Mouse (Mus musculus) lung, embryonic 15.5 days (tissue): ENCODE results near the gene Trim27. TPM values are rescaled to one million over a fixed set of nuclear protein-coding genes. Genes with fewer than 3 reads are reported as not detected.

Experiments
- ATAC-seq: fragments of 200-750 bp; cut with Nextera tagmentation; 2 replicates; pipeline ENCODE4 v1.8.0; 2017; ENCODE audit warnings: moderate number of reproducible peaks, borderline replicate concordance; ENCODE audit not compliant: low FRiP score, low TSS enrichment; ENCODE audit errors: extremely low read depth
- H3K27ac ChIP-seq: fragments of 300-500 bp; sonication (generic); 2 replicates; pipeline ENCODE4 v1.5.1; 2015; ENCODE audit warnings: moderate library complexity, mild to moderate bottlenecking, inconsistent platforms
- H3K27me3 ChIP-seq: fragments of 300-500 bp; sonication (generic); 2 replicates; pipeline ENCODE4 v1.6.1; 2015; ENCODE audit warnings: inconsistent platforms
- H3K36me3 ChIP-seq: fragments of 300-500 bp; sonication (generic); 2 replicates; pipeline ENCODE4 v1.6.1; 2015; ENCODE audit warnings: inconsistent platforms
- H3K4me1 ChIP-seq: fragments of 300-500 bp; sonication (generic); 2 replicates; pipeline ENCODE4 v1.6.1; 2015; ENCODE audit warnings: inconsistent platforms
- H3K4me2 ChIP-seq: fragments of 300-500 bp; sonication (generic); 2 replicates; pipeline ENCODE4 v1.6.1; 2015; ENCODE audit warnings: inconsistent platforms, mild to moderate bottlenecking, moderate library complexity
- H3K4me3 ChIP-seq: fragments of 300-500 bp; sonication (generic); 2 replicates; pipeline ENCODE4 v1.5.1; 2015; ENCODE audit warnings: mild to moderate bottlenecking, inconsistent platforms
- H3K9ac ChIP-seq: fragments of 300-500 bp; sonication (generic); 2 replicates; pipeline ENCODE4 v1.6.1; 2015; ENCODE audit warnings: inconsistent platforms
- H3K9me3 ChIP-seq: fragments of 300-500 bp; sonication (generic); 2 replicates; pipeline ENCODE4 v1.6.1; 2016; ENCODE audit warnings: inconsistent platforms
- WGBS: fragments of 180-500 bp; shearing (Covaris S2); methylation state at CpG from one replicate; pipeline ENCODE4 v1.1.7; 2015; 5-methylcytosine and 5-hydroxymethylcytosine counted together
- polyA plus RNA-seq: library from polyadenylated mRNA; unstranded; fragments of >200 nt; fragmentation: Nextera tagmentation; extraction: Ambion mirVana; gene quantifications from 2 replicates; pipeline ENCODE4 v1.2.1, GENCODE M21; 2015

The Trim27 gene
- 147 and 148 TPM in 2 replicates for polyA plus RNA-seq

GRCm38 (mm10) chr13:21179367-21179723 lies at the start of gene Trim27:
Trim27 (plus strand) TSS chr13:21179445.
- Histone ChIP-seq H3K4me2 (peak within 1 kb of the TSS; percentile 84), H3K4me1 (peaks cover 24% of the 10 kb centered on the region), H3K36me3 (peaks cover 23% of the 10 kb centered on the region), H3K9ac (peak within 1 kb of the TSS; percentile 96), H3K27ac (peak within 1 kb of the TSS; percentile 99), H3K4me3 (peak within 1 kb of the TSS; percentile 100), H3K27me3 (no peaks in the 10 kb centered on the region), H3K9me3 (no peaks in the 10 kb centered on the region)
- peak; percentile 37; the same call in 1 of the 2 replicates for ATAC-seq
- 0% methylated on average over 15 of the region's 15 CpGs for WGBS

GRCm38 (mm10) chr13:21142421-21142820 lies 36.8 kb upstream of the Trim27 start:
- Histone ChIP-seq H3K36me3 (no peaks in the 10 kb centered on the region), H3K4me2 (no peak overlapping the region), H3K27me3 (no peaks in the 10 kb centered on the region), H3K9ac (no peak overlapping the region), H3K9me3 (no peaks in the 10 kb centered on the region), H3K4me1 (no peaks in the 10 kb centered on the region), H3K4me3 (no peak overlapping the region), H3K27ac (no peak overlapping the region)
- 30% methylated on average over 8 of the region's 8 CpGs for WGBS
- no peak for ATAC-seq

DNA sequence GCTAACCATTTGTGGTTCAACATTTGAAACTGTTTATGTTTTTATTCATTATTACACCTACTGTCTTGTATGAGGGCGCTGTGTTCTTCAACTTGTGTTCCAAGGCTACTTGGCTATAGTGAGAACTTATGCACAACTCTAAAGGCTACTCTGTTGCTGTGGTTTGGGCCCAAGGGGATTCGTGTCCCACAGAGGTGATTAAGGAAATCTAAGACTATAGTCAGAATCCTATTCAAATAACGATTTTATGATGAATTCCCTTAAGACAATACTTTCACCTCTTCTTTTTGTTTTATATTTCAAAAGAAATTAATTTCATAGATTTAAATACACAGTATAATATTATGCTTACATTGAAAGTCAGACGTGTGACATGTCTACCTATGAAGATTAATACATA lies 33.5 kb upstream of the Trim27 start, which contains the start of gene Olfr1368:
TSS of gene Olfr1368 (minus strand) at position 101 of the 400 bp plus-strand sequence.
- Histone ChIP-seq H3K27me3 (no peaks in the 10 kb centered on the region), H3K4me1 (no peaks in the 10 kb centered on the region), H3K4me2 (no peak within 1 kb of the TSS), H3K27ac (no peak within 1 kb of the TSS), H3K9ac (no peak within 1 kb of the TSS), H3K36me3 (no peaks in the 10 kb centered on the region), H3K4me3 (no peak within 1 kb of the TSS), H3K9me3 (no peaks in the 10 kb centered on the region)
- 68% methylated on average over 4 of the region's 4 CpGs for WGBS
- ATAC-seq = no peak

DNA sequence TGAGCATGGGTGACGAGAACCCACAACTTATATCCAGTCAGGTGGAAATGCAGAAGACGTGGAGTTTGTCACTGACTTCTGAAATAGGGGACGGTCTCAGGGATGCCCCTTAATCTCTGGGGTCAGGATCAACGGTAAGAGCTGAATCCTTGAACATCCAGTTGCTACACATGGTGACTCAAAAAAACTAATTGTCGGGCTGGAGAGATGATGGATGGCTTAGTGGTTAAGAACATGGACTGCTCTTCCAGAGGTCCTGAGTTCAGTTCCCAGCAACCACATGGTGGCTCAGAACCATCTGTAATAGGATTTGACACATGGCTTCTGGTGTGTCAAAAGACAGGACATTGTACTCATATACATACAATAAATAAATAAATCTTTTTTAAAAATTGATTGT lies 23.4 kb upstream of the Trim27 start:
- Histone ChIP-seq H3K36me3 (no peaks in the 10 kb centered on the region), H3K4me2 (no peak overlapping the region), H3K4me3 (no peak overlapping the region), H3K9ac (no peak overlapping the region), H3K27ac (no peak overlapping the region), H3K9me3 (no peaks in the 10 kb centered on the region), H3K27me3 (no peaks in the 10 kb centered on the region), H3K4me1 (no peaks in the 10 kb centered on the region)
- no peak for ATAC-seq
- WGBS = 75% methylated on average over 5 of the region's 5 CpGs

DNA sequence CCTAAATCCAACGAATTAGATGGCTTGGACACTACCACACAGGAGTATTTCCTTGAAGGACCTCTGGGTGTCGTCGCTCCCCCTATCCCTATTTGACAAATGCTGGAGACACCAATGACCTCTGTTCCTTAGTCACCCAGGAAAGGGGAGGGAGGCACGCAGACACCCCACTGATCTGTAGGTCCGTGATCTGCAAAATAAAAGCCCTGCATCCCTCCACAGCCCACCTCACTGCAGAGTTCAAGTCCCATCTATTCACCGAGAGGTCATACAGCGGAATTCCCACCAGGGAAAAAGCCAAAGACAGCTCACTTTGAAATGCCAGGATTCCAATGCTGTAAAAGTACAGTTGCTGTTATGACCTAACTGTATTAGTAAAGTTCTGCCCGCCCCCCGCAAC lies 21.2 kb upstream of the Trim27 start:
- Histone ChIP-seq H3K9me3 (no peaks in the 10 kb centered on the region), H3K27ac (no peak overlapping the region), H3K27me3 (no peaks in the 10 kb centered on the region), H3K36me3 (no peaks in the 10 kb centered on the region), H3K4me1 (0 out of 2 replicates have a peak, but pooled peaks cover 4% of the 10 kb centered on the region), H3K4me3 (peak overlapping the region; percentile 59), H3K4me2 (peak overlapping the region; percentile 97), H3K9ac (no peak overlapping the region)
- WGBS = 8% methylated on average over 9 of the region's 9 CpGs
- ATAC-seq = no peak

DNA sequence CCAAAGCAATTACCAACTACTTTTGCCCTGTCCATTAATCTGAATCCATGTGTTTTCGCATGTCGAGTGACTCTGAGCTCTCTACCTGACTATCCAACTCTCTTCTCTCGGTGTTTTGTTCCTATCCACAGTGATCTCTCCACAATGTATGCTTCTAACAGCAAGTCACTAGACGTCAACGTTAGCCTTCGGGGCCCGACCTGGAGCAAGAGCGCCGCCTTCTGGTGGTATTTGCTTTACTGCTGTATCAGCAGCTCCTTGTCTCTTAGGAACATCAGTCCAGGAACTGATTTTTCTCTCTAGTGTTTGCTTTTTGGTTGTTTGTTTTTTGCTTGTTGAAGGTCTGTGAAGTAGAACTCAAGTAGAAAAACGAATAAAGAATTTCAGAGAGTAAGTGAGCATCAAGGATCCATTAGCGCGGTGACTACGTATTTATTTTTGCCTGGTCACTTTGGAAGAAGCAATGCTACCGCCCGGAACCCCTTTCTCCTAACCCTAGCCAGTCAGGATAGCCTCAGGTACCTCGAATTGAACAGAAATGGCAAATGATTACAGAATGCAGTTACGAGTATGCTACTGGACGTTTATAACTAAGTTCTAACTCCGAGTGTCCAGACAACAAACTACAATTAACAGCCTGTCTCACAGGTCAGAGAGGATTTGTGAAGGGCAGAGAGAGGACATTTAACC lies 20.3 kb upstream of the Trim27 start:
- no peaks in the 10 kb centered on the region for H3K36me3 ChIP-seq
- H3K4me3 ChIP-seq = peak overlapping the region; percentile 59
- peak overlapping the region; percentile 42; the same call in 1 of the 2 replicates for H3K9ac ChIP-seq
- peak; percentile 67; the same call in 1 of the 2 replicates for ATAC-seq
- WGBS = under 1% methylated on average over 19 of the region's 19 CpGs
- H3K4me1 ChIP-seq = 0 out of 2 replicates have a peak, but pooled peaks cover 4% of the 10 kb centered on the region
- H3K4me2 ChIP-seq = peak overlapping the region; percentile 97
- no peaks in the 10 kb centered on the region for H3K27me3 ChIP-seq
- no peak overlapping the region for H3K27ac ChIP-seq
- H3K9me3 ChIP-seq = no peaks in the 10 kb centered on the region

- no peak overlapping the region for H3K27ac ChIP-seq
- under 1% methylated on average over 15 of the region's 15 CpGs for WGBS
- H3K4me2 ChIP-seq = peak overlapping the region; percentile 97
- H3K27me3 ChIP-seq = no peaks in the 10 kb centered on the region
- no peaks in the 10 kb centered on the region for H3K36me3 ChIP-seq
- H3K4me1 ChIP-seq = 0 out of 2 replicates have a peak, but pooled peaks cover 4% of the 10 kb centered on the region
- peak overlapping the region; percentile 42 for H3K9ac ChIP-seq
- peak overlapping the region; percentile 59 for H3K4me3 ChIP-seq
- no peak for ATAC-seq
- no peaks in the 10 kb centered on the region for H3K9me3 ChIP-seq
Measured at GRCm38 (mm10) chr13:21159475-21159819, 19.8 kb upstream of the Trim27 start.

DNA sequence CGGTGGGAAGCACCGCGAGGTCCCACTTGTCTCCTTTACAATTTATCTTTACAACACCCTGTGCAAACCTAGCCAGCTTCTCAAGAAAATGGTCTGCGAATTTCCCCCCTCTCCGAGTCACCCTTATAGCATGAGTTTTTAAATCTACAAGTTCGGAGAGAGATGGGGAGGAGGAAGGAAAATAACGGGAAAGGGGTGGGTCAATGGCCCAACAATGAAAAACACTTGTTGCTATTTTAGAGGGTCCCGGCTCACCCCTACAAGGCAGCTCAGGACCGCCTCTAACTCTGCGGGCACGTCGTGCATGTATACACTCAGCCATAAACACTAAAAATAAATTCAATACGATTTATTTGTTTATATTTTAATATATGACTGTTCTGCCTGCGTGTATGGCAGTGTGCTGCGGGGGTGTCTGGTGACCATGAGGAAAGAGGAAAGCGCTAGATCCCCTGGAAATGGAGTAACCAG lies 19.2 kb upstream of the Trim27 start:
- Histone ChIP-seq H3K4me1 (0 out of 2 replicates have a peak, but pooled peaks cover 4% of the 10 kb centered on the region), H3K9ac (peak overlapping the region; percentile 42), H3K36me3 (no peaks in the 10 kb centered on the region), H3K4me3 (peak overlapping the region; percentile 59), H3K27ac (no peak overlapping the region), H3K4me2 (peak overlapping the region; percentile 97), H3K27me3 (no peaks in the 10 kb centered on the region), H3K9me3 (no peaks in the 10 kb centered on the region)
- ATAC-seq = peak; percentile 25; the same call in 1 of the 2 replicates
- WGBS = under 1% methylated on average over 16 of the region's 16 CpGs

GRCm38 (mm10) chr13:21160657-21161590 lies 18.3 kb upstream of the Trim27 start:
- Histone ChIP-seq H3K27me3 (no peaks in the 10 kb centered on the region), H3K9ac (peak overlapping the region; percentile 42), H3K4me1 (peaks cover 4% of the 10 kb centered on the region; the same call in 1 of the 2 replicates), H3K9me3 (no peaks in the 10 kb centered on the region), H3K27ac (no peak overlapping the region), H3K36me3 (no peaks in the 10 kb centered on the region), H3K4me2 (peak overlapping the region; percentile 97), H3K4me3 (peak overlapping the region; percentile 59)
- ATAC-seq = peak; percentile 87; the same call in 1 of the 2 replicates
- WGBS = under 1% methylated on average over 32 of the region's 32 CpGs

- no peaks in the 10 kb centered on the region for H3K9me3 ChIP-seq
- no peaks in the 10 kb centered on the region for H3K27me3 ChIP-seq
- 32% methylated on average over 2 of the region's 2 CpGs for WGBS
- no peak overlapping the region for H3K9ac ChIP-seq
- no peak for ATAC-seq
- no peak overlapping the region for H3K27ac ChIP-seq
- H3K36me3 ChIP-seq = no peaks in the 10 kb centered on the region
- peak overlapping the region; percentile 59 for H3K4me3 ChIP-seq
- H3K4me2 ChIP-seq = peak overlapping the region; percentile 46
- H3K4me1 ChIP-seq = peaks cover 4% of the 10 kb centered on the region; the same call in 1 of the 2 replicates
Measured at GRCm38 (mm10) chr13:21161591-21161990, 17.7 kb upstream of the Trim27 start.

DNA sequence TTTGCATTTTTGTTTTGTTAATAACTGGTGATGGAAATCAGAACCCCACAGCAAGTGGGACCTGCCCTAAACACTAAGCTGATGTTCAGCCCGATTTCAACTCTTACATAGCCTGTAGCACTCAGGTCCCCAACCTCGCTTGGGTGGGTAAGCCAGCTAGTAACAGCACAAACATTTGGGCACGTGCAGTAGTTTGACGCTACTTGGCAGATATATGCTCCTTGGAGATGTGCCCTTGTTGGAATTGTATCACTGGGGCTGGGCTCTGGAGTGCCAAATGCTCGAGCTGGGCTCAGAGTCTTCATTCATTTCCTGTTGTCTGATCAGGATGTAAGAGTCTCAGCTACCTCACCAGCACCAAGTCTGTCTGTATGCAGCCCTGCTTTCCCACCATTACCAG lies 16.7 kb upstream of the Trim27 start:
- H3K9me3 ChIP-seq = no peaks in the 10 kb centered on the region
- WGBS = 52% methylated on average over 5 of the region's 5 CpGs
- no peaks in the 10 kb centered on the region for H3K27me3 ChIP-seq
- no peak for ATAC-seq
- H3K4me1 ChIP-seq = peaks cover 4% of the 10 kb centered on the region; the same call in 1 of the 2 replicates
- no peak overlapping the region for H3K27ac ChIP-seq
- H3K4me3 ChIP-seq = no peak overlapping the region
- H3K36me3 ChIP-seq = no peaks in the 10 kb centered on the region
- H3K4me2 ChIP-seq = no peak overlapping the region
- H3K9ac ChIP-seq = no peak overlapping the region
